Mouse (Mus musculus) MEL (cell line): ENCODE measurements around the gene Krtap3-3. TPM values are rescaled to one million over a fixed set of nuclear protein-coding genes. Genes with fewer than 3 reads are reported as not detected.

Source experiments
- DNase-seq: peaks from one replicate; pipeline ENCODE4 v3.0.0; 2011; ENCODE audit warnings: low read depth, low spot score
- H3K27ac ChIP-seq: 2 replicates; pipeline ENCODE4 v1.5.1; 2012; ENCODE audit warnings: low read depth, mild to moderate bottlenecking, control low read depth, low read length, moderate library complexity; ENCODE audit not compliant: control insufficient read depth
- H3K27me3 ChIP-seq, 2 experiments: fragments of 150-350 bp in 1 of 2; sonication (generic) in 1 of 2; 2 replicates each; pipeline ENCODE4 v1.6.1; 2012; ENCODE audit warnings: low read length in 2 of 2, mild to moderate bottlenecking in 2 of 2, improper control_type of control experiment in 1 of 2, moderate library complexity in 1 of 2; ENCODE audit not compliant: insufficient read depth in 2 of 2, control insufficient read depth in 1 of 2
- H3K36me3 ChIP-seq, 2 experiments: 2 replicates each; pipeline ENCODE4 v1.6.1; 2012 to 2014; ENCODE audit warnings: low read length in 2 of 2, improper control_type of control experiment in 1 of 2, inconsistent platforms in 1 of 2, mild to moderate bottlenecking in 1 of 2; ENCODE audit not compliant: insufficient read depth in 2 of 2, control insufficient read depth in 1 of 2
- H3K4me1 ChIP-seq, 2 experiments: fragments of 150-350 bp in 1 of 2; sonication (generic) in 1 of 2; 2 replicates each; pipeline ENCODE4 v1.6.1; 2012; ENCODE audit warnings: low read length in 2 of 2, improper control_type of control experiment in 1 of 2, mild to moderate bottlenecking in 1 of 2; ENCODE audit not compliant: insufficient read depth in 2 of 2, control insufficient read depth in 1 of 2
- H3K4me3 ChIP-seq, 2 experiments: fragments of 150-350 bp in 1 of 2; sonication (generic) in 1 of 2; 2 replicates each; pipeline ENCODE4 v1.5.1; 2012; ENCODE audit warnings: low read depth in 2 of 2, low read length in 2 of 2, mild to moderate bottlenecking in 2 of 2, moderate library complexity in 2 of 2, control low read depth in 1 of 2, improper control_type of control experiment in 1 of 2; ENCODE audit not compliant: control insufficient read depth in 1 of 2, insufficient read depth in 1 of 2
- H3K79me2 ChIP-seq: 2 replicates; pipeline ENCODE4 v1.6.1; 2012; ENCODE audit warnings: mild to moderate bottlenecking, low read length, moderate library complexity; ENCODE audit not compliant: control insufficient read depth, poor library complexity, insufficient read depth
- H3K9ac ChIP-seq: 2 replicates; pipeline ENCODE4 v1.6.1; 2012; ENCODE audit warnings: low read depth, mild to moderate bottlenecking, control low read depth, low read length, moderate library complexity; ENCODE audit not compliant: control insufficient read depth, poor library complexity, severe bottlenecking
- H3K9me3 ChIP-seq: fragments of 150-350 bp; sonication (generic); replicated peaks from 2 replicates; pipeline ENCODE4 v1.6.1; 2012; ENCODE audit warnings: mild to moderate bottlenecking, low read length, improper control_type of control experiment, moderate library complexity; ENCODE audit not compliant: insufficient read depth
- CHD1 ChIP-seq: IDR thresholded peaks from 2 replicates; pipeline ENCODE4 v1.6.1; 2012; ENCODE audit warnings: low read depth, mild to moderate bottlenecking, inconsistent platforms, low read length, improper control_type of control experiment
- CTCF ChIP-seq, 3 experiments: IDR thresholded peaks in 2 of 3; conservative IDR thresholded peaks in 1 of 3; 2 replicates each; pipeline ENCODE4 v1.5.1; 2011 to 2012; ENCODE audit warnings: low read length in 3 of 3, low read depth in 2 of 3, mild to moderate bottlenecking in 2 of 3, improper control_type of control experiment in 1 of 3, inconsistent platforms in 1 of 3, mixed read lengths in 1 of 3, moderate library complexity in 1 of 3; ENCODE audit not compliant: control insufficient read depth in 1 of 3, insufficient read depth in 1 of 3, poor library complexity in 1 of 3, severe bottlenecking in 1 of 3
- E2F4 ChIP-seq: IDR thresholded peaks from 2 replicates; pipeline ENCODE4 v1.6.1; 2011; ENCODE audit warnings: low read depth, low read length, improper control_type of control experiment, borderline replicate concordance
- EP300 ChIP-seq, 2 experiments: IDR thresholded peaks; 2 replicates each; pipeline ENCODE4 v1.6.1; 2011; ENCODE audit warnings: improper control_type of control experiment in 2 of 2, low read length in 2 of 2, low read depth in 1 of 2, mild to moderate bottlenecking in 1 of 2
- ETS1 ChIP-seq: IDR thresholded peaks from 2 replicates; pipeline ENCODE4 v1.6.1; 2012; ENCODE audit warnings: low read depth, mild to moderate bottlenecking, inconsistent platforms, low read length, improper control_type of control experiment, moderate library complexity
- GABPA ChIP-seq: IDR thresholded peaks from 2 replicates; pipeline ENCODE4 v1.6.1; 2012; ENCODE audit warnings: low read depth, mild to moderate bottlenecking, inconsistent platforms, low read length, improper control_type of control experiment, moderate library complexity
- HCFC1 ChIP-seq: IDR thresholded peaks from 2 replicates; pipeline ENCODE4 v1.6.1; 2012; ENCODE audit warnings: low read depth, mild to moderate bottlenecking, inconsistent platforms, low read length, improper control_type of control experiment, moderate library complexity
- KAT2A ChIP-seq: conservative IDR thresholded peaks from 2 replicates; pipeline ENCODE4 v1.6.1; 2012; ENCODE audit warnings: low read depth, low read length, improper control_type of control experiment, inconsistent platforms
- MAX ChIP-seq: IDR thresholded peaks from 2 replicates; pipeline ENCODE4 v1.6.1; 2011; ENCODE audit warnings: low read length, improper control_type of control experiment
- MEF2A ChIP-seq: IDR thresholded peaks from 2 replicates; pipeline ENCODE4 v1.6.1; 2014; ENCODE audit warnings: low read depth, mild to moderate bottlenecking, inconsistent platforms, low read length, improper control_type of control experiment; ENCODE audit not compliant: poor library complexity, insufficient replicate concordance, severe bottlenecking; ENCODE audit errors: extremely low read depth
- MXI1 ChIP-seq: IDR thresholded peaks from 2 replicates; pipeline ENCODE4 v1.6.1; 2011; ENCODE audit warnings: mild to moderate bottlenecking, low read depth, low read length, improper control_type of control experiment
- MYC ChIP-seq: IDR thresholded peaks from 2 replicates; pipeline ENCODE4 v1.6.1; 2011; ENCODE audit warnings: low read depth, mild to moderate bottlenecking, low read length, improper control_type of control experiment, moderate library complexity
- POLR2A ChIP-seq, 2 experiments: IDR thresholded peaks; 2 replicates each; pipeline ENCODE4 v1.6.1; 2011 to 2012; ENCODE audit warnings: low read length in 2 of 2, mild to moderate bottlenecking in 2 of 2, control low read depth in 1 of 2, improper control_type of control experiment in 1 of 2, low read depth in 1 of 2, moderate library complexity in 1 of 2; ENCODE audit not compliant: control insufficient read depth in 1 of 2, insufficient read depth in 1 of 2, poor library complexity in 1 of 2
- POLR2AphosphoS5 ChIP-seq: IDR thresholded peaks from 2 replicates; pipeline ENCODE4 v1.6.1; 2012; ENCODE audit warnings: low read depth, borderline replicate concordance, mild to moderate bottlenecking, inconsistent platforms, low read length, moderate library complexity, mixed read lengths
- RAD21 ChIP-seq: IDR thresholded peaks from 2 replicates; pipeline ENCODE4 v1.6.1; 2011; ENCODE audit warnings: mild to moderate bottlenecking, low read depth, low read length, improper control_type of control experiment
- SMC3 ChIP-seq: IDR thresholded peaks from 2 replicates; pipeline ENCODE4 v1.6.1; 2011; ENCODE audit warnings: low read depth, low read length, improper control_type of control experiment
- TAL1 ChIP-seq: IDR thresholded peaks from 2 replicates; pipeline ENCODE4 v1.6.1; 2012; ENCODE audit warnings: mild to moderate bottlenecking, inconsistent platforms, low read length, moderate library complexity, mixed read lengths
- TCF12 ChIP-seq: IDR thresholded peaks from 2 replicates; pipeline ENCODE4 v1.6.1; 2014; ENCODE audit warnings: low read depth, mild to moderate bottlenecking, inconsistent platforms, low read length, improper control_type of control experiment, moderate library complexity
- UBTF ChIP-seq: IDR thresholded peaks from 2 replicates; pipeline ENCODE4 v1.6.1; 2012; ENCODE audit warnings: low read depth, mild to moderate bottlenecking, inconsistent platforms, low read length, improper control_type of control experiment, moderate library complexity, borderline replicate concordance; ENCODE audit not compliant: insufficient read depth
- ZC3H11A ChIP-seq: IDR thresholded peaks from 2 replicates; pipeline ENCODE4 v1.6.1; 2012; ENCODE audit warnings: low read depth, mild to moderate bottlenecking, inconsistent platforms, low read length, improper control_type of control experiment
- ZKSCAN1 ChIP-seq: IDR thresholded peaks from 2 replicates; pipeline ENCODE4 v1.6.1; 2012; ENCODE audit warnings: low read depth, mild to moderate bottlenecking, inconsistent platforms, low read length, improper control_type of control experiment, moderate library complexity
- ZNF384 ChIP-seq: IDR thresholded peaks from 2 replicates; pipeline ENCODE4 v1.6.1; 2012; ENCODE audit warnings: low read depth, mild to moderate bottlenecking, inconsistent platforms, low read length, improper control_type of control experiment
- polyA plus RNA-seq, 2 experiments: library from polyadenylated mRNA; stranded (reverse) in 1 of 2; unstranded in 1 of 2; fragments of >175 nt in 1 of 2; fragments of >200 nt in 1 of 2; gene quantifications; 2 replicates each; pipeline versions ENCODE4 v1.2.1 to v1.2.4; 2012; ENCODE audit warnings: low replicate concordance in 2 of 2, low read depth in 1 of 2; ENCODE audit not compliant: insufficient read length in 2 of 2, insufficient read depth in 1 of 2, missing spikeins in 1 of 2
- total RNA-seq: library from RNA; depleted of rRNA; stranded (reverse); fragments of 300-350 nt; gene quantifications from 2 replicates; pipeline ENCODE4 v1.2.3, GENCODE M21; 2012

The Krtap3-3 gene
- total and polyA plus RNA-seq, 3 experiments = not detected

GRCm38 (mm10) chr11:99573164-99573563 is 22.5 kb upstream of the Krtap3-3 start:
- no peak for DNase-seq
- Histone ChIP-seq H3K4me1 (no peaks in the 10 kb centered on the region), H3K79me2 (no peaks in the 10 kb centered on the region), H3K9ac (no peak overlapping the region), H3K9me3 (no peaks in the 10 kb centered on the region), H3K27ac (no peak overlapping the region), H3K27me3 (no peaks in the 10 kb centered on the region), H3K4me3 (no peak overlapping the region), H3K36me3 (no peaks in the 10 kb centered on the region)
- no peak for TF ChIP-seq MXI1
- TF ChIP-seq MYC = no peak
- TF ChIP-seq UBTF = no peak
- TF ChIP-seq CHD1 = no peak
- TF ChIP-seq MEF2A = no peak

DNA sequence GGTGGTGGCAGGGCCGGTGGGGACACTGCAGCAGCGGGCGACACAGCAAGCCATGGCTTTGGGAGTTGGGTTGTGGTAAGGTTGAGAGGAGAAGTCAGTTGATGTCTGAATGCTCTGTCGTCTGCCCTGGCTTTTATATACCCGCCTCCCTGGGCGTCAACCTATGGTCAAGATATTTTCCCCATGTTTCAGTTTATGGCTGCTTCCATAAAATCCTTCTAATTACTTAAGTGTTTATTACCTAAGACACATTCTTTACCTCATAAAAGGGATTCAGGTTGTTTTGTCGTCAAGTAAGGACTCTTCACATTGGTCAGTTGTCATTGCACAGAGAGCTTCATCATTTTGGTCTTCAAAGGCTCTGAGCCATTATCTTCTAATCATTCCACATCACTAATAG is 15.9 kb upstream of the Krtap3-3 start, which contains the start of gene Krtap3-1:
TSS of gene Krtap3-1 (minus strand) at position 101 of the 400 bp plus-strand sequence.
- no peaks in the 10 kb centered on the region for H3K36me3 ChIP-seq
- no peak within 1 kb of the TSS for H3K4me3 ChIP-seq
- H3K9me3 ChIP-seq = no peaks in the 10 kb centered on the region; the same call in 1 of the 2 replicates
- no peak for TF ChIP-seq ZC3H11A
- TF ChIP-seq HCFC1 = no peak
- TF ChIP-seq ETS1 = no peak
- TF ChIP-seq UBTF = no peak
- TF ChIP-seq TAL1 = no peak
- TF ChIP-seq MXI1 = no peak
- no peak for TF ChIP-seq EP300 (IDR thresholded peaks at IDR 0.05; ENCODE audit: low read depth in 1 of 2, low read length in 2 of 2)
- no peak for TF ChIP-seq POLR2AphosphoS5
- no peak for TF ChIP-seq POLR2A (IDR thresholded peaks at IDR 0.05; ENCODE audit: control insufficient read depth in 1 of 2, insufficient read depth in 1 of 2, low read depth in 1 of 2, low read length in 2 of 2, poor library complexity in 1 of 2)
- TF ChIP-seq, all 39 proteins: peak for 0
- H3K27ac ChIP-seq = no peak within 1 kb of the TSS
- H3K27me3 ChIP-seq = no peaks in the 10 kb centered on the region
- no peak within 1 kb of the TSS for H3K9ac ChIP-seq
- no peaks in the 10 kb centered on the region for H3K4me1 ChIP-seq
- no peak for DNase-seq
- no peaks in the 10 kb centered on the region for H3K79me2 ChIP-seq

- H3K4me1 ChIP-seq = no peaks in the 10 kb centered on the region
- H3K9me3 ChIP-seq = no peaks in the 10 kb centered on the region; the same call in 1 of the 2 replicates
- no peak overlapping the region for H3K27ac ChIP-seq
- H3K9ac ChIP-seq = no peak overlapping the region
- no peaks in the 10 kb centered on the region for H3K36me3 ChIP-seq
- no peaks in the 10 kb centered on the region for H3K27me3 ChIP-seq
- no peak for DNase-seq
- H3K4me3 ChIP-seq = no peak overlapping the region
- TF ChIP-seq MYC (no peak), MXI1 (no peak), RAD21 (no peak), TCF12 (no peak), SMC3 (no peak), MAX (no peak), KAT2A (no peak), TAL1 (no peak), ZC3H11A (no peak), E2F4 (no peak), EP300 (IDR thresholded peaks at IDR 0.05; ENCODE audit: low read depth in 1 of 2, low read length in 2 of 2) (no peak), ZNF384 (no peak), ZKSCAN1 (no peak), GABPA (no peak), UBTF (no peak), CTCF (IDR thresholded peaks at IDR 0.05 in 2 of 3, conservative IDR thresholded peaks at IDR 0.05 in 1 of 3; ENCODE audit: control insufficient read depth in 1 of 3, insufficient read depth in 1 of 3, low read depth in 2 of 3, low read length in 3 of 3, poor library complexity in 1 of 3, severe bottlenecking in 1 of 3) (no peak), HCFC1 (no peak)
- TF ChIP-seq, all 39 proteins: peak for 0
- no peaks in the 10 kb centered on the region for H3K79me2 ChIP-seq
Observed at GRCm38 (mm10) chr11:99562580-99562979, 11.9 kb upstream of the Krtap3-3 start.
